Mouse (Mus musculus): Measurements from ENCODE around the gene Fscn2. TPM values are rescaled to one million over a fixed set of nuclear protein-coding genes. Genes with fewer than 3 reads are reported as not detected.
A peak's percentile ranks its signal among the peaks of the same experiment; 100 is the strongest.

Gene Fscn2
- polyA plus RNA-seq, 1 experiment from 2014 or later: 0.64 TPM

GRCm38 (mm10) chr11:120362891-120363290, 1.6 kb downstream of the Fscn2 start:
- Histone ChIP-seq H3K9me3 (ENCODE audit: control insufficient read depth, low read length) (no peaks in the 10 kb centered on the region), H3K4me2 (ENCODE audit: low read depth, low read length) (no peak overlapping the region), H3K4me3 (ENCODE audit: low read length) (no peak overlapping the region), H3K27me3 (ENCODE audit: control insufficient read depth, insufficient read depth, low read depth, low read length) (no peaks in the 10 kb centered on the region), H3K27ac (ENCODE audit: low read length) (no peak overlapping the region), H3K9ac (ENCODE audit: low read length) (no peak overlapping the region), H3K4me1 (replicated peaks; ENCODE audit: control insufficient read depth, insufficient read depth, low read length) (peaks cover 24% of the 10 kb centered on the region), H3K36me3 (ENCODE audit: control insufficient read depth, insufficient read depth, low read length) (no peaks in the 10 kb centered on the region)
- ATAC-seq (ENCODE audit: low read depth): no peak
- WGBS: 79% methylated on average over 6 of the region's 6 CpGs

GRCm38 (mm10) chr11:120366443-120367027, 5.2 kb downstream of the Fscn2 start:
- no peak for ATAC-seq (ENCODE audit: low read depth)
- H3K4me1 ChIP-seq (replicated peaks; ENCODE audit: control insufficient read depth, insufficient read depth, low read length): no peaks in the 10 kb centered on the region; the same call in 1 of the 2 replicates
- H3K9me3 ChIP-seq (ENCODE audit: control insufficient read depth, low read length): no peaks in the 10 kb centered on the region
- no peaks in the 10 kb centered on the region for H3K27me3 ChIP-seq (ENCODE audit: control insufficient read depth, insufficient read depth, low read depth, low read length)
- H3K9ac ChIP-seq (ENCODE audit: low read length): no peak overlapping the region
- no peak overlapping the region for H3K27ac ChIP-seq (ENCODE audit: low read length)
- H3K4me2 ChIP-seq (ENCODE audit: low read depth, low read length): no peak overlapping the region
- no peak overlapping the region for H3K4me3 ChIP-seq (ENCODE audit: low read length)
- H3K36me3 ChIP-seq (ENCODE audit: control insufficient read depth, insufficient read depth, low read length): 0 out of 2 replicates have a peak, but pooled peaks cover 4% of the 10 kb centered on the region
- WGBS: 27% methylated on average over 7 of the region's 7 CpGs

GRCm38 (mm10) chr11:120369656-120370055, 8.3 kb downstream of the Fscn2 start:
- Histone ChIP-seq H3K4me3 (ENCODE audit: low read length) (no peak overlapping the region), H3K9ac (ENCODE audit: low read length) (no peak overlapping the region), H3K4me2 (ENCODE audit: low read depth, low read length) (no peak overlapping the region), H3K4me1 (replicated peaks; ENCODE audit: control insufficient read depth, insufficient read depth, low read length) (no peaks in the 10 kb centered on the region; the same call in 1 of the 2 replicates), H3K36me3 (ENCODE audit: control insufficient read depth, insufficient read depth, low read length) (peaks cover 19% of the 10 kb centered on the region), H3K27me3 (ENCODE audit: control insufficient read depth, insufficient read depth, low read depth, low read length) (no peaks in the 10 kb centered on the region), H3K9me3 (ENCODE audit: control insufficient read depth, low read length) (no peaks in the 10 kb centered on the region), H3K27ac (ENCODE audit: low read length) (no peak overlapping the region)
- ATAC-seq (ENCODE audit: low read depth): peak; percentile 75
- 30% methylated on average over 8 of the region's 8 CpGs for WGBS

- no peaks in the 10 kb centered on the region for H3K27me3 ChIP-seq (ENCODE audit: control insufficient read depth, insufficient read depth, low read depth, low read length)
- ATAC-seq (ENCODE audit: low read depth): no peak
- H3K9me3 ChIP-seq (ENCODE audit: control insufficient read depth, low read length): no peaks in the 10 kb centered on the region
- peaks cover 33% of the 10 kb centered on the region for H3K36me3 ChIP-seq (ENCODE audit: control insufficient read depth, insufficient read depth, low read length)
- H3K4me2 ChIP-seq (ENCODE audit: low read depth, low read length): no peak overlapping the region
- 65% methylated on average over 13 of the region's 13 CpGs for WGBS
- H3K9ac ChIP-seq (ENCODE audit: low read length): no peak overlapping the region
- H3K4me1 ChIP-seq (replicated peaks; ENCODE audit: control insufficient read depth, insufficient read depth, low read length): peaks cover 9% of the 10 kb centered on the region
- H3K27ac ChIP-seq (ENCODE audit: low read length): no peak overlapping the region
- H3K4me3 ChIP-seq (ENCODE audit: low read length): no peak overlapping the region
Measured at GRCm38 (mm10) chr11:120373025-120373424, 11.7 kb downstream of the Fscn2 start.

GRCm38 (mm10) chr11:120373820-120374586, 12.7 kb downstream of the Fscn2 start:
- Histone ChIP-seq H3K9ac (ENCODE audit: low read length) (no peak overlapping the region), H3K4me2 (ENCODE audit: low read depth, low read length) (no peak overlapping the region), H3K27me3 (ENCODE audit: control insufficient read depth, insufficient read depth, low read depth, low read length) (no peaks in the 10 kb centered on the region), H3K9me3 (ENCODE audit: control insufficient read depth, low read length) (no peaks in the 10 kb centered on the region), H3K4me1 (replicated peaks; ENCODE audit: control insufficient read depth, insufficient read depth, low read length) (peaks cover 9% of the 10 kb centered on the region), H3K36me3 (ENCODE audit: control insufficient read depth, insufficient read depth, low read length) (peaks cover 33% of the 10 kb centered on the region), H3K27ac (ENCODE audit: low read length) (no peak overlapping the region), H3K4me3 (ENCODE audit: low read length) (no peak overlapping the region)
- no peak for ATAC-seq (ENCODE audit: low read depth)
- 87% methylated on average over 23 of the region's 23 CpGs for WGBS

GRCm38 (mm10) chr11:120375324-120375723, 14.0 kb downstream of the Fscn2 start:
- H3K9ac ChIP-seq (ENCODE audit: low read length): no peak overlapping the region
- peaks cover 31% of the 10 kb centered on the region for H3K36me3 ChIP-seq (ENCODE audit: control insufficient read depth, insufficient read depth, low read length)
- ATAC-seq (ENCODE audit: low read depth): no peak
- no peak overlapping the region for H3K4me2 ChIP-seq (ENCODE audit: low read depth, low read length)
- H3K9me3 ChIP-seq (ENCODE audit: control insufficient read depth, low read length): no peaks in the 10 kb centered on the region
- H3K4me3 ChIP-seq (ENCODE audit: low read length): no peak overlapping the region
- peaks cover 13% of the 10 kb centered on the region for H3K4me1 ChIP-seq (replicated peaks; ENCODE audit: control insufficient read depth, insufficient read depth, low read length)
- H3K27me3 ChIP-seq (ENCODE audit: control insufficient read depth, insufficient read depth, low read depth, low read length): no peaks in the 10 kb centered on the region
- WGBS: 91% methylated on average over 10 of the region's 10 CpGs
- H3K27ac ChIP-seq (ENCODE audit: low read length): no peak overlapping the region

GRCm38 (mm10) chr11:120376302-120377160, 15.2 kb downstream of the Fscn2 start:
- no peak overlapping the region for H3K4me2 ChIP-seq (ENCODE audit: low read depth, low read length)
- peaks cover 13% of the 10 kb centered on the region for H3K4me1 ChIP-seq (replicated peaks; ENCODE audit: control insufficient read depth, insufficient read depth, low read length)
- no peak overlapping the region for H3K27ac ChIP-seq (ENCODE audit: low read length)
- no peaks in the 10 kb centered on the region for H3K9me3 ChIP-seq (ENCODE audit: control insufficient read depth, low read length)
- WGBS: 89% methylated on average over 17 of the region's 17 CpGs
- H3K9ac ChIP-seq (ENCODE audit: low read length): no peak overlapping the region
- no peak overlapping the region for H3K4me3 ChIP-seq (ENCODE audit: low read length)
- no peaks in the 10 kb centered on the region for H3K27me3 ChIP-seq (ENCODE audit: control insufficient read depth, insufficient read depth, low read depth, low read length)
- no peak for ATAC-seq (ENCODE audit: low read depth)
- H3K36me3 ChIP-seq (ENCODE audit: control insufficient read depth, insufficient read depth, low read length): peaks cover 34% of the 10 kb centered on the region

- 61% methylated on average over 10 of the region's 10 CpGs for WGBS
- peaks cover 35% of the 10 kb centered on the region for H3K36me3 ChIP-seq (ENCODE audit: control insufficient read depth, insufficient read depth, low read length)
Measured at GRCm38 (mm10) chr11:120377337-120377736, 16.0 kb downstream of the Fscn2 start.

More at GRCm38 (mm10) chr11:120377337-120377736, 16.0 kb downstream of the Fscn2 start:
- H3K9me3 ChIP-seq (ENCODE audit: control insufficient read depth, low read length): no peaks in the 10 kb centered on the region
- H3K4me1 ChIP-seq (replicated peaks; ENCODE audit: control insufficient read depth, insufficient read depth, low read length): peaks cover 13% of the 10 kb centered on the region
- H3K4me3 ChIP-seq (ENCODE audit: low read length): peak overlapping the region; percentile 90
- peak overlapping the region; percentile 68 for H3K4me2 ChIP-seq (ENCODE audit: low read depth, low read length)
- no peak overlapping the region; the same call in 1 of the 2 replicates for H3K27ac ChIP-seq (ENCODE audit: low read length)
- no peaks in the 10 kb centered on the region for H3K27me3 ChIP-seq (ENCODE audit: control insufficient read depth, insufficient read depth, low read depth, low read length)
- ATAC-seq (ENCODE audit: low read depth): no peak
- H3K9ac ChIP-seq (ENCODE audit: low read length): peak overlapping the region; percentile 82; the same call in 1 of the 2 replicates
